Mouse (Mus musculus): Measurements from ENCODE around the gene Hrh1. TPM values are rescaled to one million over a fixed set of nuclear protein-coding genes. Genes with fewer than 3 reads are reported as not detected.

Hrh1 gene
- 2.7 TPM in 2 replicates for polyA plus RNA-seq (2012; rRNA removed)

GRCm38 (mm10) chr6:114397691-114398217 lies at the start of gene Hrh1:
Hrh1 (plus strand) TSS chr6:114397936.

Other genes starting within 250 kb of the Hrh1 start
- 282 and 312 TPM in 2 replicates for gene Slc6a1, start 115.3 kb upstream of the Hrh1 start, polyA plus RNA-seq (2012; rRNA removed)
- gene Atg7, start 245.2 kb downstream of the Hrh1 start, polyA plus RNA-seq (2012; rRNA removed), result 14.3 and 14.4 TPM in 2 replicates